Mouse (Mus musculus) layer of hippocampus, postnatal 14 days (tissue): ENCODE measurements at regions not wholly inside any gene's neighbourhood (a gene's known extent, or its start where the extent isn't known, plus 50 kb on each side); places are given as distances from the start of the nearest gene placed in this dataset.

Experiments used
- DNase-seq, 2 experiments: peaks; one replicate each; pipeline ENCODE4 v3.0.0; 2021 to 2022; ENCODE audit warnings: low spot score in 2 of 2, mixed read lengths in 1 of 2

DNA sequence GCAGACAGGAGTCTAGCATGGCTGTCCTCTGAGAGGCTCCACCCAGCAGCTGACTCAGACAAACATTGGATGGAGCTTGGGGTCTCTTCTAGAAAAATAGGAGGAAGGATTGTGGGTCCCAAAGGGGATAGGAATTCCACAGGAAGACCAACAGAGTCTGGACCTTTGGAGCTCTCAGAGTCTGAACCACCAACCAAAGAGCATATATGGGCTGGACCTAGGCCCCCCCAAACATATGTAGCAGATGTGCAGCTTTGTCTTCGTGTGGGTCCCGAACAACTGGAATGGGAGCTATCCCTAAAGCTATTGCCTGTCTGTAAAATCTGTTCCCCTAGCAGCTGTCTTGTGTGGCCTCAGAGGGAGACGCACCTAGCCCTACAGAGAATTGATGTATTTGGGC, 50.1 kb upstream of the Cpm start:
- DNase-seq: no peak

GRCm38 (mm10) chr10:117578696-117579146, 50.6 kb upstream of the Cpm start:
- DNase-seq: no peak

GRCm38 (mm10) chr10:117577970-117578695, 51.2 kb upstream of the Cpm start:
- DNase-seq: no peak

DNA sequence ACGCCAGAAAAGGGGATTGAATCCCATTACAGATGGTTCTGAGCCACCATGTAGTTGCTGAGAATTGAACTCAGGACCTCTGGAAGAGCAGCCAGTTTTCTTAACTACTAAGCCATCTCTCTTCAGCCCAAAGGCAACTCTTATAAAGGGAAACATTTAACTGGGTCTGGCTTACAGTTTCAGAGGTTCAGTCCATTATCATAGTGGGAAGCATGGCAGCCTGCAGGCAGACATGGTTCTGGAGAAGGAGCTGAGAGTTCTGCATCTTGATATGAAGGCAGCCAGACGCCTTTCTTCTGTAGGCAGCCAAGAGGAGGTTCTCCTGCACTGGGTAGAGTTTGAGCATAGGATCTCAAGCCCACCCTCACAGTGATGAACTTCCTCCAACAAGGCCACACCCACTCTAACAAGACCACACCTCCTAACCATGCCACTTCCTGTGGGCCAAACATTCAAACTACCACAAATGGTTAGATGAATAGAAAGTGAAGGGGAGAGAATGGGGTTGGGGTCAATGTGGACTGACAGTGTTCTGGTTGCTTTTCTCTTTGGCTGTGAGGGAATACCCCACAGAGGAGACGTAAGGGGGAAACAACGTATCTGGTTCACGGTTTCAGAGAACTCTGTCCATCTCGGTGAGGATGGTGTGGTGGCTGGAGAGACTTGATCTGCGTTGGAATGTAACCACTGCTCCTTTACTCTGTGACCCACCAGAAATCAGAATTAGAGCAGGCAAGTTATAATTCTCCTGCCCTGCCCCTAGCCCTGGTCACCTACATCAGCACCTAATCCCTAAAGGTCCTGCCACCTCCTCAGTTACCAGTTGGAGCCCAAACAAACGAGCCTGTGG, 52.2 kb upstream of the Cpm start:
- no peak for DNase-seq

- no peak for DNase-seq
These were observed 53.0 kb upstream of the Cpm start for GRCm38 (mm10) chr10:117576154-117576859.

GRCm38 (mm10) chr10:117575404-117576153, 53.7 kb upstream of the Cpm start:
- DNase-seq: no peak

GRCm38 (mm10) chr10:117574915-117575314, 54.4 kb upstream of the Cpm start:
- DNase-seq: no peak

DNA sequence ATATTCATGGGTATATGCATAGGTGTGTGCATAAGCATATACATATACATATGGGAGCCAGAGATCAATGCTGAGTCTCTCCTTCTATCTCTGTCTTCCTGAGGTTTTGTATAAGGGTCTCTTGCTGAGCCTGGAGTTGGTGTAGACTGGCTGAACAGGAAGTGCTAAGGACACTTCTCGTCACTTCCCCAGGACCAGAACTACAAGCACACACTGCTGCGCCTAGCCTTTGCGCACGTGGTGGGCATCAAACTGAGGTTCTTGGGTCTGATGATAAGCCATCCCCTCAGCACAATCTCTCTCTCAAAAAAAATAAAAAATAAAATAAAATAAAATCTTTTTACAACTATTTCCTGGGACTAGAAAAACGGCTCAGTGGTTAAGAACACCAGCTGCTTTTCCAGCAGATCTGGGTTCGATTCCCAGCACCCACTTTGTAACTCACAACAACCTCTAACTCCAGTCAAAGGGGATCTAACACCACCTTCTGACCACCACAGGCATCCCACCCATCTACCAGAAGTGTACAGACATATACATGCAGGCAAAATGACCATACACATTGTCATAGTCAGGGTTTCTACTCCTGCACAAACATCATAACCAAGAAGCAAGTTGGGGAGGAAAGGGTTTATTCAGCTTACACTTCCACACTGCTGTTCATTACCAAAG, 55.1 kb upstream of the Cpm start:
- no peak for DNase-seq

DNA sequence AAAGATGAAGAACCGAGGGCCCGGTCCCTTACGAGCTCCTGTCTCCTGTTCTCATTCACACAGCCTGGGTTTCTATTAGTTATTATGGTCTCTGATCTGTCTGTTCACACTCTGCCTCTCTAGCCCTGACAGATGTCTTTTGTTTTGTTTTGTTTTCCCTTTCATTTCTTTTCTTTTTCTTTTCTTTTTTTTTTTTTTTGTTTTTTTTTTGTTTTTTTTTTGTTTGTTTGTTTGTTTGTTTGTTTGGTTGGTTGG, 55.8 kb upstream of the Cpm start:
- no peak for DNase-seq

DNA sequence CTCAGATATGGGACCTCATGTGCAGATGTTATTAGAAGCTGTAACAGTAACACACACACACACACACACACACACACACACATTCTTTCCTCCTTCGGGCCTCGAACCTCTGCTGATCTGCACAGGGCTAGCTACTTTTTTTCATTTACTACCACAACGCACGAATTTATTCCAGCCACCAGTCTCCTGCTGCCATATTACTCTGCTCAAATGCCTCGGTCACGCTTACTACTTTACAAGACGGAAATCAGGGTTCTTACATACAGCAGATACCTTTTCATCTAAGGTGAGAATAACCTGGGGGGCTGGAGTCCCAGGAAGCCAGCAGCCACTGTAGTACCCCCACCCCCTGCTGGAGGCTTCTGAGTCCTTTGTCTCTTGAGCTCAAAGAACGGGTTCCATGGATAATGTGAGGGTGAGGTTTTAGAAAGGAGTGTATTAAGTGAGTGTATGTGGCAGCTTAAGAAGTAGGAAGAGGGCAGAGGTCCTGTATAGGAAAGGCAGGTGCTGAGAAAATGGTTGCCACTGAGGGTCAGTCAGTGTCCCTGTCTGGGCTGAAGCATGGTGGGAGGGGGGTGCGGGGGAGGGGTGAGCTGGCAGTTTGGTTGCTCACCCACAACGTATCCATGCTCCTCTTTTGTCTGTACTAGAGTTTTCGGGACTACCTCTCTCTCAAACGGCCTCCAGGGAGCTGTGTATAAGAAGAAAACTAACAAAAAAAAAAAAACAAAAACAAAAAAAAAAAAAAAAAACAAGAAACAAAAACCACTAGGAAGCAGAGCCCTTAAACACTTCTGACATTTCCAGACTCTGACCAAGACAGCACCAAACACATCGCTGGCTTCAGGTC, 56.3 kb upstream of the Cpm start:
- no peak for DNase-seq

GRCm38 (mm10) chr10:117571891-117572573, 57.3 kb upstream of the Cpm start:
- DNase-seq: peak in 1 of 2 experiments; percentile 22

DNA sequence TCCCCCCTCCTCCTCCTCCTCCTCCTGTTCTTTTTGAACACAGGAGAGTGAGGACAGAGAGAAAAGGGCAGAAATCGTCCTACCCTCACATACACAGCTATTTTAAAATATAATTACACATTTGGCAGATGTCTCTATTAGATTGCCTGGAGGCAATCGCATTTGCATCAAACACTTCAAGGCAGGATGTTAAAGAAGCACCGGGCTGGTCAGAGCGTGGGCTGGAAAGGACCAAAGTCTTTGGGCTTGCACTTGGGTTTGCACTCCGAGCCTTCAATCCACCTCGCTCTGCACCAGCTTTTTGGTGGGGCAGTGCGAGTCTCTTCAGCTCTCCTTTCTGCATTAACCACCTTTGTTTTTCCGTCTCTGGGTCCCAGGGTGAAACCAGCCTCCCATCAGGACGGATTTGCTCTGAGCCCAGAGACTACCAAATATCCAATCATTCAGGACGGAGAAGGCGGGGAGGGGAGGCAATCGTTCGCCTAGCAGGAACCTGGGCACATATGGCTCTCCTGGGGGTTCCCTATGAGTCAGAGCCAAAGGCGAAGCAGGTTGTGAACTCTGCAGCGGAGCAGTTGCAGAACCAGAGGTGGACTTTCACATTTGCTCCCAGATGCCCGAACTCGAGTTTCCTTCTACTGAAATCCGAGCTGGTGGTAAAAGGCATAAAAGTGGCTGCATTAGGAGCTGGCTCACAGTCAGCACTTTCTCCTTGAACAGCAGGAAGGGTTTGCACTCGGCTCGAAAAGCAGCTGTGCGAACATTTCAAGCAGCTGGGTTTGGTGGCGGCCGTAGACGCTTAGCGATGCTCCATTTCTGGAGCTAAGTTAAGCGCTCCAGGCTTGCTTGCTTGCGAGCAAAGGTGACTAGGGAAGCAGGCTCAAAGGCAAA, 58.1 kb upstream of the Cpm start:
- DNase-seq: no peak

DNA sequence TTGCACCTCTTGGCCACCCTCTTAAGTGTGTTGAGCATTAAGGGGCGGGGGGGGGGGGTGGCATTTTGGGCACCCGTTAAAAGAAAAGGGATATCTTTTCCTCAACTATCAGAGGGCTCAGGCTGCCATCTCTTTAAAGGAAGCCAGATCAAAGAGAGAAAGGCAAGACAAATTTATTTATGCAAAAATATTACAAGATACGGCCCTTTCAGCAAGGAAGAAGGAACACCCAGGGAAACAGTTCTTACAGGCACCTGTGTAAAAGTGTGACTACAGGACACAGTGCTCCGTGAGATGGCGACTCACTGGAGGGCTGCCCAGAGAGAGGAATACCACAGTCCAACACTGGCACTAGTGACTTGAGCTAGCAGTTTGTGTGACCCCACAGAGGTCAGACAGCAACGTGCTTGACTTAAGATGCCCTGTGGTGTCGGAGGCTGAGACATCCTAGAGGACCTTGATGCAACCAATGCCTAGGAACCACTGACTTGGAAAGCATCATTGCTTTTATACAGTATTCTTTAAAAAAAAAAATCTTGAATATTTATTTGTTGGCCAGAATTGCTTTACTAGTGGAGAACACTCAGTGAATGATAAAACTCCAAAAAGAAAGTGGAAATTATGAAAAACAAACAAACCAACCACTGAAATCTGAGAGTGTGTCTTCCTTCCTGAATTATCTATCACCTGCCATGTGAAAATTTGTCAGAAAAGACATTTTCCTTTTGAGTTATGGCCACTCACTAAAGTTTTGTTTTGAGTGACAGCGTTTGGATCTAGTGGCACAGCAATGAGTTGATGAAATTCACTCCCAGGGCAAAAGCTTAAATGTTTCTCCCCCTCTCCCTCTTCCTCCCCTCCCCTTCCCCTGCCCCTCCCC, 59.0 kb upstream of the Cpm start:
- DNase-seq: no peak

DNA sequence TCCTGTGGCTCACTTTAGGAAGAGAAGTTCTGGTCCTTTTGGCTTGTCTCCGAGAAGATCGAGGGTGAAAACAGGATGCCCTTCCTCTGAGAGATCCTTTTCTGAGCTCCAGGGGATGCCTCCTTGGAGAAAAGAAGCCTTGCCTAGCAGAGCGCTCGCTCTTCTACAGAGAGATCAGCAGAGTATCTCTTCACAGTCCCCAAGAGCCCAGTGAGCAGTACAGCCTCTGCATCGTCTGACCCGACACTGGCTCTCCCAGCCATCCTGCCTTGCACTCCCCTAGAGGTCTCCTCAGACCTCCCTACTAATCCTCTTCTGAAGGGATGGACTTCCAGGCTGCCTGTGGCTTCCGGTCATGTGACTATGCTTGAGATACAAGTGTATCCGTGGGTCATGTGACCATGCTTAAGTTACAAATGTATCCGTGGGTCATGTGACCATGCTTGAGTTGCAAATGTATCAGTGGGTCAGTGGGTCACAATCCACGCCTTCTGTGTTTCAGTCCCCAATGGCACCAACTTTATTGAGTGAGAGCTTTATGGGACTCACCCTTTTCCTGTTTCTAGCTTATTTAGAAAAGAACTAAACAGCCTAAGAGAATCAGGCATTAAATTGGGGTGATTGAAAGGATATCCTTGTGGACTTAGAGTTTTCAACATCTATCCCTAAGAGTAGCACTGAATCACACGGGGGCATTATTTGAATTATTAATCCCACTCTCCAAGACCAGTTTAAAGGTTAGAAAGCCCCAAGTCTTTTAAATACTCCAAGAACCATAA, 59.8 kb upstream of the Cpm start:
- no peak for DNase-seq

GRCm38 (mm10) chr10:117568472-117569300, 60.6 kb upstream of the Cpm start:
- DNase-seq: no peak

DNA sequence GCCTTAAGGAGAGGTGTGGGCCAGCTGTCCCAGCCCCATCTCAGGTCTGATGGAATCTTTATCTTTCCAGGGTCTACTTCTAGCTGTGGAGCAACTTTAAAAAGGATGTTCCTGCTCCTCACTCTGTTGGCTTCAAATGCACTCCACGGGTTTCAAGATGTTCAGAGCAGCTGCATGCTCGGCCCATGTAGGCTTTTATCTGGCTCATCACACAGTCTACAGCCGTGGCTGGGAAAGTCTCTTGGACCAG, 61.2 kb upstream of the Cpm start:
- no peak for DNase-seq
